Mouse (Mus musculus) embryo, embryonic 11 days (tissue): ENCODE data around the gene H2-Q2.
A peak's percentile ranks its signal among the peaks of the same experiment; 100 is the strongest.
"Not testable (repeated sequence)": the region's sequence is repeated elsewhere in the genome, so short reads cannot be mapped to it uniquely, and the experiment has no call there.

Experiments
- DNase-seq: peaks from one replicate; pipeline ENCODE4 v3.0.0-alpha.2; 2015

Gene H2-Q2

DNA sequence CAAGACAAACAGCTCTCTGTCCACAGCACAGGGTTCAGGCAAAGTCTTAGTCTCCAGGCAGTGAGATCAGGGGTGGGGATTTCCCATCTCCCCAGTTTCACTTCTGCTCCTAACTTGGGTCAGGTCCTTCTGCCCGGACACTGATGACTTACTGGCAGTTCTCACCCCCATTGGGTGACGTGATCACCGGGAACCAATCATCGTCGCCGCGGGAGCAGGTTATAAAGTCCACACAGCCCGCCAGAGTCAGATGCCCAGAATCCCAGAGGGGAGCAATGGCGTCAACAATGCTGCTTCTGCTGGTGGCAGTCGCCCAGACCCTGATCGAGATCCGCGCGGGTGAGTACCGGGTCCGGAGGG is 37.3 kb downstream of the H2-Q2 start, which contains the start of gene H2-Q4:
Gene H2-Q4, plus strand, starts transcription at position 249 of the 360 bp plus-strand sequence.
- DNase-seq = peak; percentile 87

DNA sequence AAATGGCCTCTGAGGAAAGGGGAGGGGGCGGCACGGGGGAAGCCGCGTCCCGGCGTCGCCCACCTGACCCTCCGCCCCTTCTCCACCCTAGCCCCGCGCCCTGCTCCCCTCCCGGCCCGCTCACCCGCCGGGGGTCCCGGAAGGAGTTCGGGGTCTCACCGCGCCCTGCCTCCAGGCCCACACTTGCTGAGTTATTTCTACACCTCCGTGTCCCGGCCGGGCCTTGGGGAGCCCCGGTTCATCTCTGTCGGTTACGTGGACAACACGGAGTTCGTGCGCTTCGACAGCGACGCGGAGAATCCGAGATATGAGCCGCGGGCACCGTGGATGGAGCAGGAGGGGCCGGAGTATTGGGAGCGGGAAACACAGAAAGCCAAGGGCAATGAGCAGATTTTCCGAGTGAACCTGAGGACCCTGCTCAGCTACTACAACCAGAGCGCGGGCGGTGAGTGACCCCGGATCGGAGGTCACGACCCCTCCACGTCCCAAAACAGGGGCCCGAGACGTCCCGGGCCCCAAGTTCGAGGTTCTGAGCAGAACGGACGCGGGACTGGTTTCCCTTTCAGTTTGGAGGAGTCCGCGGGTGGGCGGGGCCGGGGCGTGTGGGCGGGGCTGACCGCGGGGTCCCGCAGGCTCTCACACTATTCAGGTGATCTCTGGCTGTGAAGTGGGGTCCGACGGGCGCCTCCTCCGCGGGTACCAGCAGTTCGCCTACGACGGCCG is 37.8 kb downstream of the H2-Q2 start:
- peak; percentile 30 for DNase-seq

DNA sequence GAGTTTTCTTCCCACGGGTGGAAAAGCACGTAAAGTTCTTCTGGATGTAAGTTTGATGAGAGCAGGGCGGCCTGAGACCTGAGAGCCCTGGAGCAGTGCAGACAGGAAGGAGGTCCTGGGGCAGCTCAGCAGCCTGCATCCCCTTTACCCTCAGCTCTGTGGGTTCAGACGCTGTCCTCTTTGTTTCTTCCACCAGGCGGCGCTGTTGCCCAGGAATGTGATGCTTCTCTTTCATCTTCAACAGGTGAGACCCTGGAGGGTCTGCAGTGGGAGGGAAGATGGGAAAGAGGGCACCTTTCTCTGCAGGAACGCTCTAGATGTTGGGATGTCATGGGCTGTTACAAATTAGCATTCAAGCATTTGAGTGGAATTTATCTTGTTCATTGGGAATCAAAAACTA is 47.8 kb downstream of the H2-Q2 start:
- peak; percentile 28 for DNase-seq

DNA sequence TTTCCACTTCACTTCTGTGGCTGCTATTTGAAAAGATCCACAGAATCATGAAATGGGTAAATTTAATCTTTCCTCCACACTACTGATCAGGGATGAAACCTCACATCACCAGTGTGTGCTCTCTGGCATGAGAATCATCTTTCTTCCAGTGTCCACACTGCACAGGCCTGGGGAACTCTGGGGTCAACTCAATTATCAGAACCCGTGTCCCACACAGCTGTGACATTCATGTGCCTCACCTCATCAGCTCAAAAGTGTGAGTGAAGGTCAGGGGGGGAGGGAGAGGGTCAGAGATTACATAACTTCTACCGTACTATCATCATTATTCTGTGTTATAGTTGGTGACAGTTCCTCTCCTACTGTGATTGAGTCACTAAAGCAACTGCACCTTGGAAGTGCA is 50.6 kb downstream of the H2-Q2 start:
- DNase-seq = not testable (repeated sequence)

DNA sequence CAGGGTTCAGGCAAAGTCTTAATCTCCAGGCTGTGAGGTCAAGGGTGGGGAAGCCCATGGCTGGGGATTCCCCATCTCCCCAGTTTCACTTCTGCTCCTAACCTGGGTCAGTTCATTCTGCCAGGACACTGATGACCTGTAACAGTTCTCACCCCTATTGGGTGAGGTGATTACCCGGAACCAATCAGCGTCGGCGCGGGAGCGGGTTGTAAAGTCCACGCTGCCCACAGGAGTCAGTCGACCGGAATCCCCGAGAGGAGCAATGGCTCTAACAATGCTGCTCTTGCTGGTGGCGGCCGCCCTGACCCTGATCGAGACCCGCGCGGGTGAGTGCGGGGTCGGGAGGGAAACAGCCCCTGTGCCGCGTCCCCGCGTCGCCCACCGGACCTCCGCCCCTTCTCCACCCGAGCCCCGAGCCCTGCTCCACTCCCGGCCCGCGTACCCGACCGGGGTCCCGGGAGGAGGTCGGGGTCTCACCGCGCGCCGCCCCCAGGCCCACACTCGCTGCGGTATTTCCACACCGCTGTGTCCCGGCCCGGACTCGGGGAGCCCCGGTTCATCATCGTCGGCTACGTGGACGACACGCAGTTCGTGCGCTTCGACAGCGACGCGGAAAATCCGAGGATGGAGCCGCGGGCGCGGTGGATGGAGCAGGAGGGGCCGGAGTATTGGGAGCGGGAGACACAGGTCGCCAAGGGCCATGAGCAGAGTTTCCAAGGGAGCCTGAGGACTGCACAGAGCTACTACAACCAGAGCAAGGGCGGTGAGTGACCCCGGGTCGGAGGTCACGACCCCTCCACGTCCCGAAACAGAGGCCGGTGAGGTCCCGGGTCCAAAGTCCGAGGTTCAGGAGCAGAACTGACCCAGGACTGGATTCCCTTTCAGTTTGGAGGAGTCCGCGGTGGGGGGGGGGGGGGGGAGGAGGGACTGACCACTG is 52.1 kb downstream of the H2-Q2 start:
- not testable (repeated sequence) for DNase-seq
